ENCODE assay signal across 8 mouse cellular contexts in genomic region chr19:44284025-44284695, GRCm38 (mm10). TPM values are rescaled to one million over a fixed set of nuclear protein-coding genes. Genes with fewer than 3 reads are reported as not detected.
DNase-seq lines count a peak whose midpoint lies in the region; ATAC-seq and TF ChIP-seq lines count a peak whose summit lies in the region.

No protein-coding gene starts in this region.

- H3K36me3 ChIP-seq in heart, embryonic 11.5 days (ENCODE audit: control insufficient read depth, insufficient read depth, low read length): no peaks in the 10 kb centered on the region
- no peaks in the 10 kb centered on the region for H3K36me3 ChIP-seq in kidney, embryonic 15.5 days

- H3K27ac ChIP-seq in heart, embryonic 11.5 days (ENCODE audit: low read depth, low read length): peak overlapping the region; percentile 96
- peak overlapping the region; percentile 97 for H3K27ac ChIP-seq in kidney, embryonic 15.5 days

- DNase-seq in CD4-positive helper T cell, adult 2 months (ENCODE audit: low read depth, low spot score): peak; percentile 97
- DNase-seq in brain, embryonic 14.5 days (ENCODE audit: low read depth): peak; percentile 99
- peak; percentile 96 for DNase-seq in liver
- DNase-seq in monocyte, adult 2 months (ENCODE audit: low read depth in 1 of 2, low spot score in 2 of 2): peak; percentile 76 to 80
- DNase-seq in spleen, postnatal 14 days (ENCODE audit: low spot score in 2 of 2): peak; percentile 73 to 82

- H3K4me1 ChIP-seq in heart, embryonic 11.5 days (ENCODE audit: control insufficient read depth, insufficient read depth, low read length): peaks cover 47% of the 10 kb centered on the region
- peaks cover 56% of the 10 kb centered on the region for H3K4me1 ChIP-seq in kidney, embryonic 15.5 days

- no peak for TF ChIP-seq CTCF in brain, embryonic 14.5 days (IDR thresholded peaks at IDR 0.05; ENCODE audit: borderline replicate concordance, extremely low read depth, insufficient read depth, insufficient read length)

- TF ChIP-seq POLR2A in brain, embryonic 14.5 days (IDR thresholded peaks at IDR 0.05; ENCODE audit: borderline replicate concordance, extremely low read depth, insufficient read depth, insufficient read length, poor library complexity, severe bottlenecking): peak; percentile 69; the same call in 1 of the 2 replicates

- no peaks in the 10 kb centered on the region for H3K27me3 ChIP-seq in heart, embryonic 11.5 days (ENCODE audit: control insufficient read depth, insufficient read depth, low read length)
- no peaks in the 10 kb centered on the region for H3K27me3 ChIP-seq in kidney, embryonic 15.5 days

- peak overlapping the region; percentile 95 for H3K4me2 ChIP-seq in heart, embryonic 11.5 days
- peak overlapping the region; percentile 73 for H3K4me2 ChIP-seq in kidney, embryonic 15.5 days

- peak overlapping the region; percentile 51 for H3K4me3 ChIP-seq in heart, embryonic 11.5 days (ENCODE audit: low read depth, low read length)
- H3K4me3 ChIP-seq in kidney, embryonic 15.5 days (replicated peaks): peak overlapping the region; percentile 48

- no peaks in the 10 kb centered on the region for H3K9me3 ChIP-seq in heart, embryonic 11.5 days (replicated peaks; ENCODE audit: control insufficient read depth, low read length)
- H3K9me3 ChIP-seq in kidney, embryonic 15.5 days (replicated peaks): no peaks in the 10 kb centered on the region

- peak; percentile 96 for ATAC-seq in erythroblast, adult 5-6 weeks (replicated peaks; ENCODE audit: low FRiP score, poor library complexity, severe bottlenecking)
- ATAC-seq in heart, embryonic 11.5 days (replicated peaks; ENCODE audit: insufficient number of reproducible peaks, low FRiP score, low TSS enrichment): peak; percentile 99
- peak; percentile 99 for ATAC-seq in kidney, embryonic 15.5 days (replicated peaks; ENCODE audit: low FRiP score)

- WGBS in heart, embryonic 11.5 days (ENCODE audit: insufficient replicate concordance): under 1% methylated on average over 38 of the region's 38 CpGs
- under 1% methylated on average over 38 of the region's 38 CpGs for WGBS in kidney, embryonic 15.5 days

- H3K9ac ChIP-seq in heart, embryonic 11.5 days (ENCODE audit: low read depth, low read length): peak overlapping the region; percentile 80
- peak overlapping the region; percentile 48 for H3K9ac ChIP-seq in kidney, embryonic 15.5 days

RNA-seq across cellular contexts. Expression of gene Scd2, which starts 9.3 kb away (rescaled TPM):
- 346 and 452 TPM in 2 replicates for polyA plus RNA-seq in brain, embryonic 14.5 days (2012; rRNA removed)
- total RNA-seq in erythroblast, adult 5-6 weeks (2015; ENCODE audit: low replicate concordance): 11.3 and 16.7 TPM in 2 replicates
- total RNA-seq in erythroblast, adult 5-6 weeks (2017; ENCODE audit: low replicate concordance): 17.3 and 20.9 TPM in 2 replicates
- polyA plus RNA-seq in heart, embryonic 11.5 days (2014; fragmentation: Nextera tagmentation; extraction: Ambion mirVana): 150 and 188 TPM in 2 replicates
- 185 and 195 TPM in 2 replicates for polyA plus RNA-seq in kidney, embryonic 15.5 days (2015; fragmentation: Nextera tagmentation; extraction: Ambion mirVana)

RNA-seq across cellular contexts. Expression of gene Scd4, which starts 48.7 kb away (rescaled TPM):
- 0.19 and 0.30 TPM in 2 replicates for polyA plus RNA-seq in brain, embryonic 14.5 days (2012; rRNA removed)
- total RNA-seq in erythroblast, adult 5-6 weeks (2015; ENCODE audit: low replicate concordance): 0.38 TPM in 1 of 2 replicates, not detected in the other
- total RNA-seq in erythroblast, adult 5-6 weeks (2017; ENCODE audit: low replicate concordance): not detected in 2 replicates
- polyA plus RNA-seq in heart, embryonic 11.5 days (2014; fragmentation: Nextera tagmentation; extraction: Ambion mirVana): 0.11 and 0.18 TPM in 2 replicates
- 0.09 and 0.10 TPM in 2 replicates for polyA plus RNA-seq in kidney, embryonic 15.5 days (2015; fragmentation: Nextera tagmentation; extraction: Ambion mirVana)

Comparison
In these comparisons a context has a peak if more than half of its experiments do, and no peak if none do; other contexts are left out.
1. Peak in every context shown above with its lines: DNase-seq, ATAC-seq, H3K4me3 ChIP-seq and H3K27ac ChIP-seq.